In genomic region chr2:164912749-164913427, GRCm38 (mm10) we compare ENCODE assay signal across 8 mouse cellular contexts. TPM values are rescaled to one million over a fixed set of nuclear protein-coding genes. Genes with fewer than 3 reads are reported as not detected.
DNase-seq lines count a peak whose midpoint lies in the region; ATAC-seq and TF ChIP-seq lines count a peak whose summit lies in the region.

No protein-coding gene starts in this region.

- no peak overlapping the region for H3K9ac ChIP-seq in hindbrain, embryonic 13.5 days
- no peak overlapping the region for H3K9ac ChIP-seq in midbrain, embryonic 14.5 days (replicated peaks; ENCODE audit: low read length)

- no peak for TF ChIP-seq CTCF in left cerebral cortex, adult 2 months (IDR thresholded peaks at IDR 0.05)
- TF ChIP-seq CTCF in cortical plate, adult 2 months (IDR thresholded peaks at IDR 0.05; ENCODE audit: extremely low read depth, insufficient read depth, low read length) = no peak

- H3K27ac ChIP-seq in left cerebral cortex, adult 2 months = peak overlapping the region; percentile 100
- 0 out of 2 replicates have a peak overlapping the region, but pooled peaks have one; percentile 100 for H3K27ac ChIP-seq in cortical plate, adult 2 months (ENCODE audit: insufficient read depth, low read length)
- H3K27ac ChIP-seq in hindbrain, embryonic 13.5 days = peak overlapping the region; percentile 99; the same call in 1 of the 2 replicates
- no peak overlapping the region for H3K27ac ChIP-seq in midbrain, embryonic 14.5 days (replicated peaks; ENCODE audit: low read depth, low read length)

- H3K9me3 ChIP-seq in hindbrain, embryonic 13.5 days = no peaks in the 10 kb centered on the region
- H3K9me3 ChIP-seq in midbrain, embryonic 14.5 days (ENCODE audit: control insufficient read depth, low read length) = no peaks in the 10 kb centered on the region

- WGBS in hindbrain, embryonic 13.5 days = 92% methylated on average over 8 of the region's 9 CpGs
- whole genome bisulfite sequencing in midbrain, embryonic 14.5 days = 93% methylated on average over 8 of the region's 9 CpGs

- H3K4me3 ChIP-seq in left cerebral cortex, adult 2 months = no peak overlapping the region
- H3K4me3 ChIP-seq in cortical plate, adult 2 months (ENCODE audit: insufficient read depth, low read length) = no peak overlapping the region; the same call in 1 of the 2 replicates
- H3K4me3 ChIP-seq in hindbrain, embryonic 13.5 days = no peak overlapping the region
- H3K4me3 ChIP-seq in midbrain, embryonic 14.5 days (replicated peaks; ENCODE audit: low read depth, low read length) = no peak overlapping the region

- H3K4me2 ChIP-seq in hindbrain, embryonic 13.5 days = peak overlapping the region; percentile 80
- 0 out of 2 replicates have a peak overlapping the region, but pooled peaks have one; percentile 91 for H3K4me2 ChIP-seq in midbrain, embryonic 14.5 days (ENCODE audit: low read length)

- H3K36me3 ChIP-seq in hindbrain, embryonic 13.5 days = peaks cover 15% of the 10 kb centered on the region
- peaks cover 23% of the 10 kb centered on the region for H3K36me3 ChIP-seq in midbrain, embryonic 14.5 days (ENCODE audit: control insufficient read depth, insufficient read depth, low read length)

- H3K27me3 ChIP-seq in hindbrain, embryonic 13.5 days = no peaks in the 10 kb centered on the region
- H3K27me3 ChIP-seq in midbrain, embryonic 14.5 days (ENCODE audit: control insufficient read depth, insufficient read depth, low read length) = no peaks in the 10 kb centered on the region

- no peak for TF ChIP-seq POLR2A in cortical plate, adult 2 months (IDR thresholded peaks at IDR 0.05; ENCODE audit: extremely low read depth, insufficient read depth, low read length)

- no peak for ATAC-seq in hindbrain, embryonic 13.5 days (ENCODE audit: low FRiP score)
- no peak for ATAC-seq in midbrain, embryonic 14.5 days (ENCODE audit: low FRiP score, low TSS enrichment)
- ATAC-seq in granulocyte monocyte progenitor cell, adult 5-6 weeks (replicated peaks; ENCODE audit: poor library complexity, severe bottlenecking) = no peak

- no peak for DNase-seq in left cerebral cortex, adult 2 months (ENCODE audit: extremely low spot score in 1 of 2, low spot score in 2 of 2)
- no peak for DNase-seq in left cerebral cortex, adult 18-20 months (ENCODE audit: low spot score in 2 of 2)
- no peak for DNase-seq in midbrain, embryonic 14.5 days
- DNase-seq in cerebellum, adult 9-10 months = no peak
- DNase-seq in right cerebral cortex, postnatal 36 days (ENCODE audit: low spot score in 2 of 2) = no peak

- intact Hi-C loops in left cerebral cortex, adult 2 months (cut with DNase I) = loop anchor here (5.0 kb wide), 1 partner anchor 119 kb away; the partner anchor contains the start of gene Ncoa5

- no peaks in the 10 kb centered on the region for H3K4me1 ChIP-seq in cortical plate, adult 2 months (ENCODE audit: control insufficient read depth, insufficient read depth, low read length)
- H3K4me1 ChIP-seq in hindbrain, embryonic 13.5 days (replicated peaks) = peaks cover 28% of the 10 kb centered on the region
- peaks cover 16% of the 10 kb centered on the region for H3K4me1 ChIP-seq in midbrain, embryonic 14.5 days (ENCODE audit: control insufficient read depth, insufficient read depth, low read length)

RNA-seq across cellular contexts. Expression of gene Zfp335, which starts 1.3 kb away (rescaled TPM):
- total RNA-seq in left cerebral cortex, adult 2 months (2021) = 10 to 100 TPM; 27.2 to 28.0 TPM
- 10 to 100 TPM; 25.0 to 25.1 TPM for total RNA-seq in left cerebral cortex, adult 18-20 months (2021)
- 29.1 and 30.2 TPM in 2 replicates for polyA plus RNA-seq in cortical plate, adult 2 months (2012; rRNA removed)
- polyA plus RNA-seq in hindbrain, embryonic 13.5 days (2015; fragmentation: Nextera tagmentation; extraction: Ambion mirVana) = 13.1 and 13.9 TPM in 2 replicates
- 13.9 and 15.5 TPM in 2 replicates for polyA plus RNA-seq in midbrain, embryonic 14.5 days (2014; fragmentation: Nextera tagmentation; extraction: Ambion mirVana)
- 11.5 and 16.3 TPM in 2 replicates for total RNA-seq in granulocyte monocyte progenitor cell, adult 5-6 weeks (2014; fragmentation: Nextera tagmentation)
- 5.6 and 7.5 TPM in 2 replicates for total RNA-seq in granulocyte monocyte progenitor cell, adult 5-6 weeks (2017)

RNA-seq across cellular contexts. Expression of gene Mmp9, which starts 27.7 kb away (rescaled TPM):
- total RNA-seq in left cerebral cortex, adult 2 months (2021) = 1 to 10 TPM; 1.4 TPM
- 1 to 10 TPM; 2.0 to 2.1 TPM for total RNA-seq in left cerebral cortex, adult 18-20 months (2021)
- 1.1 and 1.5 TPM in 2 replicates for polyA plus RNA-seq in cortical plate, adult 2 months (2012; rRNA removed)
- 23.8 and 25.2 TPM in 2 replicates for polyA plus RNA-seq in hindbrain, embryonic 13.5 days (2015; fragmentation: Nextera tagmentation; extraction: Ambion mirVana)
- 29.7 and 29.9 TPM in 2 replicates for polyA plus RNA-seq in midbrain, embryonic 14.5 days (2014; fragmentation: Nextera tagmentation; extraction: Ambion mirVana)
- total RNA-seq in granulocyte monocyte progenitor cell, adult 5-6 weeks (2014; fragmentation: Nextera tagmentation) = 0.95 TPM in 1 of 2 replicates, not detected in the other
- total RNA-seq in granulocyte monocyte progenitor cell, adult 5-6 weeks (2017) = 10.0 and 10.7 TPM in 2 replicates

RNA-seq across cellular contexts. Expression of gene Pcif1, which starts 33.8 kb away (rescaled TPM):
- total RNA-seq in left cerebral cortex, adult 2 months (2021) = 10 to 100 TPM; 44.8 to 48.8 TPM
- total RNA-seq in left cerebral cortex, adult 18-20 months (2021) = 10 to 100 TPM; 40.6 to 46.1 TPM
- 39.1 and 41.7 TPM in 2 replicates for polyA plus RNA-seq in cortical plate, adult 2 months (2012; rRNA removed)
- polyA plus RNA-seq in hindbrain, embryonic 13.5 days (2015; fragmentation: Nextera tagmentation; extraction: Ambion mirVana) = 87.8 and 95.3 TPM in 2 replicates
- 92.8 and 99.5 TPM in 2 replicates for polyA plus RNA-seq in midbrain, embryonic 14.5 days (2014; fragmentation: Nextera tagmentation; extraction: Ambion mirVana)
- total RNA-seq in granulocyte monocyte progenitor cell, adult 5-6 weeks (2014; fragmentation: Nextera tagmentation) = 36.7 and 50.8 TPM in 2 replicates
- 21.3 and 27.4 TPM in 2 replicates for total RNA-seq in granulocyte monocyte progenitor cell, adult 5-6 weeks (2017)

RNA-seq across cellular contexts. Expression of gene Slc12a5, which starts 47.7 kb away (rescaled TPM):
- 100 to 1,000 TPM; 575 to 581 TPM for total RNA-seq in left cerebral cortex, adult 2 months (2021)
- total RNA-seq in left cerebral cortex, adult 18-20 months (2021) = 100 to 1,000 TPM; 538 to 565 TPM
- polyA plus RNA-seq in cortical plate, adult 2 months (2012; rRNA removed) = 396 and 421 TPM in 2 replicates
- 21.4 and 22.1 TPM in 2 replicates for polyA plus RNA-seq in hindbrain, embryonic 13.5 days (2015; fragmentation: Nextera tagmentation; extraction: Ambion mirVana)
- 53.8 and 63.0 TPM in 2 replicates for polyA plus RNA-seq in midbrain, embryonic 14.5 days (2014; fragmentation: Nextera tagmentation; extraction: Ambion mirVana)
- 0.21 TPM in 1 of 2 replicates, not detected in the other for total RNA-seq in granulocyte monocyte progenitor cell, adult 5-6 weeks (2014; fragmentation: Nextera tagmentation)
- total RNA-seq in granulocyte monocyte progenitor cell, adult 5-6 weeks (2017) = 0.43 TPM in 1 of 2 replicates, not detected in the other

RNA-seq across cellular contexts. Expression of gene Pltp, which starts 55.4 kb away (rescaled TPM):
- 10 to 100 TPM; 78.1 to 82.4 TPM for total RNA-seq in left cerebral cortex, adult 2 months (2021)
- total RNA-seq in left cerebral cortex, adult 18-20 months (2021) = 10 to 100 TPM; 90.7 to 93.5 TPM
- polyA plus RNA-seq in cortical plate, adult 2 months (2012; rRNA removed) = 172 and 186 TPM in 2 replicates
- 123 and 127 TPM in 2 replicates for polyA plus RNA-seq in hindbrain, embryonic 13.5 days (2015; fragmentation: Nextera tagmentation; extraction: Ambion mirVana)
- 29.8 and 91.1 TPM in 2 replicates for polyA plus RNA-seq in midbrain, embryonic 14.5 days (2014; fragmentation: Nextera tagmentation; extraction: Ambion mirVana)
- total RNA-seq in granulocyte monocyte progenitor cell, adult 5-6 weeks (2014; fragmentation: Nextera tagmentation) = not detected in 2 replicates
- not detected in 2 replicates for total RNA-seq in granulocyte monocyte progenitor cell, adult 5-6 weeks (2017)
